In genomic region chr10:43741361-43742084, GRCm38 (mm10) we compare ENCODE assay signal across 11 mouse cellular contexts.
DNase-seq lines count a peak whose midpoint lies in the region; ATAC-seq and TF ChIP-seq lines count a peak whose summit lies in the region.
"Had no signal": no experiment of that assay in that cellular context is flagged by ENCODE, and none has a peak within 500 bp of the region (broad histone marks: within the 10 kb centered on the region; RNA-seq: fewer than 3 reads in every experiment).

No protein-coding gene starts in this region.

- no peak overlapping the region for H3K27ac ChIP-seq in forebrain, postnatal 0 days (ENCODE audit: low read depth, low read length)
- H3K27ac ChIP-seq in forebrain, embryonic 11.5 days (ENCODE audit: low read depth, low read length) = no peak overlapping the region
- H3K27ac ChIP-seq in lung, embryonic 16.5 days (ENCODE audit: low read length) = no peak overlapping the region
- H3K27ac ChIP-seq in neural tube, embryonic 11.5 days (ENCODE audit: low read depth, low read length) = no peak overlapping the region
- H3K27ac ChIP-seq in kidney, adult 2 months (ENCODE audit: insufficient read depth, low read depth, low read length) = no peak overlapping the region

- H3K9me3 ChIP-seq in forebrain, postnatal 0 days (ENCODE audit: low read length) = no peaks in the 10 kb centered on the region
- H3K9me3 ChIP-seq in forebrain, embryonic 11.5 days (ENCODE audit: control insufficient read depth, low read length) = no peaks in the 10 kb centered on the region
- no peaks in the 10 kb centered on the region for H3K9me3 ChIP-seq in lung, embryonic 16.5 days (ENCODE audit: control insufficient read depth, low read length)
- no peaks in the 10 kb centered on the region for H3K9me3 ChIP-seq in neural tube, embryonic 11.5 days (ENCODE audit: control insufficient read depth, low read length)

- H3K9ac ChIP-seq in forebrain, postnatal 0 days = no peak overlapping the region
- H3K9ac ChIP-seq in forebrain, embryonic 11.5 days (ENCODE audit: low read length) = no peak overlapping the region; the same call in 1 of the 2 replicates
- no peak overlapping the region for H3K9ac ChIP-seq in lung, embryonic 16.5 days (ENCODE audit: low read length)
- peak overlapping the region; percentile 7; the same call in 1 of the 2 replicates for H3K9ac ChIP-seq in neural tube, embryonic 11.5 days (ENCODE audit: low read length)

- H3K27me3 ChIP-seq in forebrain, postnatal 0 days (ENCODE audit: insufficient read depth, low read length) = no peaks in the 10 kb centered on the region
- no peaks in the 10 kb centered on the region for H3K27me3 ChIP-seq in forebrain, embryonic 11.5 days (ENCODE audit: control insufficient read depth, insufficient read depth, low read length)
- no peaks in the 10 kb centered on the region for H3K27me3 ChIP-seq in lung, embryonic 16.5 days (ENCODE audit: control insufficient read depth, insufficient read depth, low read depth, low read length)
- no peaks in the 10 kb centered on the region for H3K27me3 ChIP-seq in neural tube, embryonic 11.5 days (ENCODE audit: control insufficient read depth, insufficient read depth, low read length)
- no peaks in the 10 kb centered on the region for H3K27me3 ChIP-seq in kidney, adult 2 months (replicated peaks; ENCODE audit: control insufficient read depth, insufficient read depth, low read length)

- H3K4me1 ChIP-seq in forebrain, postnatal 0 days (ENCODE audit: insufficient read depth) = peaks cover 4% of the 10 kb centered on the region
- peaks cover 5% of the 10 kb centered on the region for H3K4me1 ChIP-seq in forebrain, embryonic 11.5 days (replicated peaks; ENCODE audit: control insufficient read depth, insufficient read depth, low read length)
- H3K4me1 ChIP-seq in lung, embryonic 16.5 days (replicated peaks; ENCODE audit: control insufficient read depth, insufficient read depth, low read length) = peaks cover 10% of the 10 kb centered on the region
- peaks cover 12% of the 10 kb centered on the region for H3K4me1 ChIP-seq in neural tube, embryonic 11.5 days (ENCODE audit: control insufficient read depth, insufficient read depth, low read length)
- H3K4me1 ChIP-seq in kidney, adult 2 months (ENCODE audit: control insufficient read depth, insufficient read depth, low read length) = no peaks in the 10 kb centered on the region

- H3K4me2 ChIP-seq in forebrain, postnatal 0 days (ENCODE audit: low read depth) = no peak overlapping the region
- H3K4me2 ChIP-seq in forebrain, embryonic 11.5 days (ENCODE audit: low read depth, low read length, severe bottlenecking) = no peak overlapping the region
- no peak overlapping the region for H3K4me2 ChIP-seq in lung, embryonic 16.5 days (ENCODE audit: low read depth, low read length)
- H3K4me2 ChIP-seq in neural tube, embryonic 11.5 days (ENCODE audit: low read depth) = no peak overlapping the region

- TF ChIP-seq POLR2A in brain, embryonic 14.5 days (IDR thresholded peaks at IDR 0.05; ENCODE audit: borderline replicate concordance, extremely low read depth, insufficient read depth, insufficient read length, poor library complexity, severe bottlenecking) = no peak
- TF ChIP-seq POLR2A in kidney, adult 2 months (IDR thresholded peaks at IDR 0.05; ENCODE audit: low read depth, low read length) = no peak

- TF ChIP-seq CTCF in forebrain, postnatal 0 days (IDR thresholded peaks at IDR 0.05; ENCODE audit: low read depth) = no peak
- no peak for TF ChIP-seq CTCF in brain, embryonic 14.5 days (IDR thresholded peaks at IDR 0.05; ENCODE audit: borderline replicate concordance, extremely low read depth, insufficient read depth, insufficient read length)
- TF ChIP-seq CTCF in kidney, adult 2 months (conservative IDR thresholded peaks at IDR 0.05; ENCODE audit: insufficient read depth, insufficient read length, low read depth, low read length) = no peak

- WGBS in forebrain, postnatal 0 days = 60% methylated on average over 18 of the region's 18 CpGs
- 60% methylated on average over 18 of the region's 18 CpGs for WGBS in forebrain, embryonic 11.5 days
- 63% methylated on average over 18 of the region's 18 CpGs for WGBS in lung, embryonic 16.5 days
- 53% methylated on average over 18 of the region's 18 CpGs for WGBS in neural tube, embryonic 11.5 days
- WGBS in kidney, adult 2 months = 79% methylated on average over 18 of the region's 18 CpGs

- peak; percentile 2 for DNase-seq in forebrain, postnatal 0 days
- no peak for DNase-seq in forebrain, embryonic 11.5 days (ENCODE audit: low spot score)
- DNase-seq in lung, adult 18-20 months = no peak
- DNase-seq in brain, embryonic 14.5 days (ENCODE audit: low read depth) = peak; percentile 10
- DNase-seq in neural tube, embryonic 11.5 days (ENCODE audit: low spot score) = no peak
- no peak for DNase-seq in kidney, adult 2 months
- DNase-seq in spleen, adult 12 weeks (ENCODE audit: low spot score) = no peak
- DNase-seq: cerebellum, postnatal 25 days; kidney, postnatal 25 days; lung, postnatal 14 days had no signal

- H3K36me3 ChIP-seq in forebrain, postnatal 0 days (ENCODE audit: insufficient read depth) = no peaks in the 10 kb centered on the region
- H3K36me3 ChIP-seq in forebrain, embryonic 11.5 days (ENCODE audit: control insufficient read depth, insufficient read depth, low read length) = no peaks in the 10 kb centered on the region
- H3K36me3 ChIP-seq in lung, embryonic 16.5 days (ENCODE audit: control insufficient read depth, insufficient read depth, low read length) = no peaks in the 10 kb centered on the region
- H3K36me3 ChIP-seq in neural tube, embryonic 11.5 days (ENCODE audit: control insufficient read depth, insufficient read depth, low read length) = no peaks in the 10 kb centered on the region
- H3K36me3 ChIP-seq in kidney, adult 2 months (ENCODE audit: control insufficient read depth, insufficient read depth, low read length) = no peaks in the 10 kb centered on the region

- no peak overlapping the region for H3K4me3 ChIP-seq in forebrain, postnatal 0 days (ENCODE audit: low read depth, low read length)
- H3K4me3 ChIP-seq in forebrain, embryonic 11.5 days (ENCODE audit: low read depth, low read length) = no peak overlapping the region
- H3K4me3 ChIP-seq in lung, embryonic 16.5 days (ENCODE audit: low read length) = no peak overlapping the region
- no peak overlapping the region for H3K4me3 ChIP-seq in neural tube, embryonic 11.5 days (ENCODE audit: low read depth, low read length)
- no peak overlapping the region for H3K4me3 ChIP-seq in kidney, adult 2 months (ENCODE audit: insufficient read depth, low read depth, low read length)

- ATAC-seq in forebrain, postnatal 0 days = no peak
- no peak for ATAC-seq in forebrain, embryonic 11.5 days (replicated peaks; ENCODE audit: low FRiP score)
- ATAC-seq in lung, embryonic 16.5 days (ENCODE audit: low read depth) = 0 out of 2 replicates have a peak, but pooled peaks have one; percentile 6
- no peak for ATAC-seq in neural tube, embryonic 11.5 days (ENCODE audit: insufficient read depth, low FRiP score, low TSS enrichment)

Comparison
In these comparisons a context has a peak if more than half of its experiments do, and no peak if none do; other contexts are left out.
1. DNase-seq: peak in forebrain, postnatal 0 days (single experiment) and brain, embryonic 14.5 days (single experiment); none in forebrain, embryonic 11.5 days (single experiment), lung, adult 18-20 months (0 of 2), neural tube, embryonic 11.5 days (single experiment), kidney, adult 2 months (single experiment) and spleen, adult 12 weeks (single experiment).